Mouse (Mus musculus) liver, embryonic 14.5 days (tissue): Measurements from ENCODE around the gene Fmo2. TPM values are rescaled to one million over a fixed set of nuclear protein-coding genes. Genes with fewer than 3 reads are reported as not detected.

Experiments
- ATAC-seq: fragments of 200-750 bp; cut with Nextera tagmentation; 2 replicates; pipeline ENCODE4 v1.8.0; 2017; ENCODE audit warnings: moderate number of reproducible peaks, mild to moderate bottlenecking, moderate library complexity; ENCODE audit not compliant: insufficient read depth
- DNase-seq, 3 experiments: peaks; one replicate each; pipeline ENCODE4 v3.0.0-alpha.2; 2012 to 2013; ENCODE audit warnings: low read depth in 3 of 3, low spot score in 3 of 3
- H3K27ac ChIP-seq: fragments of 300-500 bp; sonication (generic); 2 replicates; pipeline ENCODE4 v1.5.1; 2014; ENCODE audit warnings: moderate library complexity, mild to moderate bottlenecking, control low read depth, inconsistent platforms
- H3K27me3 ChIP-seq: fragments of 300-500 bp; sonication (generic); 2 replicates; pipeline ENCODE4 v1.6.1; 2014; ENCODE audit warnings: mild to moderate bottlenecking, low read length, moderate library complexity; ENCODE audit not compliant: control insufficient read depth, insufficient read depth
- H3K36me3 ChIP-seq: fragments of 300-500 bp; sonication (generic); replicated peaks from 2 replicates; pipeline ENCODE4 v1.6.1; 2014; ENCODE audit warnings: low read depth; ENCODE audit not compliant: control insufficient read depth, insufficient read depth
- H3K4me1 ChIP-seq, 2 experiments: fragments of 200-500 bp in 1 of 2; fragments of 300-500 bp in 1 of 2; sonication (generic) in 1 of 2; replicated peaks; 2 replicates each; pipeline ENCODE4 v1.6.1; 2012 to 2014; ENCODE audit warnings: antibody characterized with exemption in 1 of 2, inconsistent platforms in 1 of 2, low read length in 1 of 2; ENCODE audit not compliant: control insufficient read depth in 2 of 2, insufficient read depth in 2 of 2
- H3K4me2 ChIP-seq: fragments of 300-500 bp; sonication (generic); 2 replicates; pipeline ENCODE4 v1.6.1; 2014; ENCODE audit warnings: low read depth, mild to moderate bottlenecking, control low read depth, moderate library complexity
- H3K4me3 ChIP-seq, 2 experiments: fragments of 200-500 bp in 1 of 2; fragments of 300-500 bp in 1 of 2; sonication (generic) in 1 of 2; 2 replicates each; pipeline ENCODE4 v1.5.1; 2012 to 2014; ENCODE audit warnings: low read depth in 2 of 2, low read length in 2 of 2, mild to moderate bottlenecking in 2 of 2, control low read depth in 1 of 2, inconsistent platforms in 1 of 2, moderate library complexity in 1 of 2; ENCODE audit not compliant: insufficient read depth in 1 of 2
- H3K9ac ChIP-seq: fragments of 300-500 bp; sonication (generic); replicated peaks from 2 replicates; pipeline ENCODE4 v1.6.1; 2014; ENCODE audit warnings: mild to moderate bottlenecking, control low read depth, moderate library complexity
- H3K9me3 ChIP-seq: fragments of 300-500 bp; sonication (generic); 2 replicates; pipeline ENCODE4 v1.6.1; 2016; ENCODE audit warnings: low read length, mixed read lengths; ENCODE audit not compliant: control insufficient read depth
- CTCF ChIP-seq: IDR thresholded peaks from 2 replicates; pipeline ENCODE4 v1.5.1; 2016; ENCODE audit warnings: antibody characterized with exemption, low read depth, control low read depth
- EP300 ChIP-seq: IDR thresholded peaks from 2 replicates; pipeline ENCODE4 v1.6.1; 2016; ENCODE audit warnings: antibody characterized with exemption, low read depth
- WGBS: fragments of 180-500 bp; shearing (Covaris S2); extraction: QIAGEN DNeasy Blood & Tissue Kit; methylation state at CpG from one replicate; pipeline ENCODE4 v1.1.7; 2014; ENCODE audit not compliant: insufficient replicate concordance; 5-methylcytosine and 5-hydroxymethylcytosine counted together
- polyA plus RNA-seq, 2 experiments: library from polyadenylated mRNA; depleted of rRNA in 1 of 2; stranded (reverse) in 1 of 2; unstranded in 1 of 2; fragments of >200 nt; fragmentation: Nextera tagmentation in 1 of 2; extraction: Ambion mirVana in 1 of 2; gene quantifications; 2 replicates each; pipeline versions ENCODE4 v1.2.1 to v1.2.3; 2012 to 2014

Gene Fmo2
- polyA plus RNA-seq, 2 experiments: 0.08 to 0.27 TPM

DNA sequence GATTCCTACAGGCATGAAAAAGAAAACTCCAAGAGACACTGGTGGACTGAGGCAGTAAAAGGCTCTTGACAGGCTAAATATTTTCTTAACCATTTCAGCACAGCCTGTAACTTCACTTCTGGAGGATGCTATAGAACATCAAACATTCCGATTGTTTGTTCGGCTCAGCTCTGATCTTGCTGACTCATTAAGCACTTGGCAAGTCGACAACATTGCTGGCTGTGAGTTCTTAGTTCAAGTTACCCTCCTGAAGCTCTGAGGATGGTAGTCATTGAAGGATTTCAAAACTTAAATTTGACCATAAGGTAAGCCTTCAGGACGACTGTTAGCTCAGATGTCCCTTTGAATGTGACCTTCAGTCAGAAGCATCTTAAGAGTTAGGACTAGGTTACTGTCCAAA lies 31.1 kb downstream of the Fmo2 start:
- 56% methylated on average over 4 of the region's 4 CpGs for WGBS
- DNase-seq: no peak

GRCm38 (mm10) chr1:162866280-162866681 lies 32.2 kb downstream of the Fmo2 start, which contains the start of gene Fmo1:
Fmo1 (minus strand) TSS chr1:162866610.
- Histone ChIP-seq H3K9ac (no peak within 1 kb of the TSS), H3K4me1 (peaks cover 0 to 7% of the 10 kb centered on the region in 2 experiments; a peak in 2 of 4 replicates), H3K36me3 (no peaks in the 10 kb centered on the region), H3K9me3 (no peaks in the 10 kb centered on the region), H3K27me3 (no peaks in the 10 kb centered on the region), H3K4me3 (no peak within 1 kb of the TSS), H3K27ac (no peak within 1 kb of the TSS), H3K4me2 (peak within 1 kb of the TSS; percentile 27)
- peak; percentile 59 for ATAC-seq
- peak in 1 of 3 experiments; percentile 19 for DNase-seq
- 11% methylated on average over 7 of the region's 7 CpGs for WGBS
- TF ChIP-seq CTCF (no peak), EP300 (peak; percentile 57; the same call in 1 of the 2 replicates)

More for the DNA sequence above, 31.1 kb downstream of the Fmo2 start:
- peaks cover 0 to 14% of the 10 kb centered on the region in 2 experiments; a peak in 2 of 4 replicates for H3K4me1 ChIP-seq
- no peaks in the 10 kb centered on the region for H3K9me3 ChIP-seq
- no peak overlapping the region for H3K4me3 ChIP-seq
- ATAC-seq: no peak
- H3K36me3 ChIP-seq: no peaks in the 10 kb centered on the region
- H3K4me2 ChIP-seq: no peak overlapping the region
- no peak overlapping the region for H3K9ac ChIP-seq
- no peak for TF ChIP-seq CTCF
- no peak for TF ChIP-seq EP300
- no peak overlapping the region for H3K27ac ChIP-seq
- H3K27me3 ChIP-seq: no peaks in the 10 kb centered on the region

DNA sequence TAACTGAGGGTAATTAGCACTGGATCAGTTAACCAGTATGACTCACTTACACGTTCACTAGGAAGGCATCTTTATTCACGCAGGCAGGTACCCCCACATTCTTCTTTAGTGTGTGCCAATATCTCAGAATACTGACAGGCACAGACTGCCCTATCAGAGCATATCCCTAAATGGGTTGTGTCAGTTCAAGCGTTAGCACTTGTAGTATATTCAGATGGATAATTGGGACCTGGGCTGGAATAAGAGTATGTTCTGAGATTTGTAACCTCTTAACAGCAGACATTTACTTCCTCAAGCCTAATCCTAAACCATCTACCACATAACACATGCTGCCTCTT lies 33.1 kb downstream of the Fmo2 start:
- Histone ChIP-seq H3K9ac (no peak overlapping the region), H3K4me3 (no peak overlapping the region)
- no peak for TF ChIP-seq EP300
- no peak for TF ChIP-seq CTCF

GRCm38 (mm10) chr1:162864816-162865492 lies 33.6 kb downstream of the Fmo2 start:
- WGBS: 62% methylated on average over 8 of the region's 8 CpGs
- ATAC-seq: no peak

More for the DNA sequence above, 33.1 kb downstream of the Fmo2 start:
- Histone ChIP-seq H3K4me1 (peaks cover 0 to 6% of the 10 kb centered on the region in 2 experiments; a peak in 2 of 4 replicates), H3K36me3 (no peaks in the 10 kb centered on the region), H3K27me3 (no peaks in the 10 kb centered on the region), H3K4me2 (peak overlapping the region; percentile 27), H3K27ac (no peak overlapping the region), H3K9me3 (no peaks in the 10 kb centered on the region)
- no peak for DNase-seq
- no peak for ATAC-seq
- WGBS: 36% methylated on average over 3 of the region's 3 CpGs

GRCm38 (mm10) chr1:162864279-162864678 lies 34.2 kb downstream of the Fmo2 start:
- Histone ChIP-seq H3K9ac (no peak overlapping the region), H3K27ac (no peak overlapping the region), H3K4me1 (peaks cover 0 to 6% of the 10 kb centered on the region in 2 experiments; a peak in 2 of 4 replicates), H3K9me3 (no peaks in the 10 kb centered on the region), H3K27me3 (no peaks in the 10 kb centered on the region), H3K36me3 (no peaks in the 10 kb centered on the region), H3K4me3 (no peak overlapping the region), H3K4me2 (no peak overlapping the region)
- 71% methylated on average over 5 of the region's 5 CpGs for WGBS
- ATAC-seq (no peak), DNase-seq (no peak)
- TF ChIP-seq EP300 (no peak), CTCF (no peak)

More at GRCm38 (mm10) chr1:162864816-162865492, 33.6 kb downstream of the Fmo2 start:
- H3K4me3 ChIP-seq: no peak overlapping the region
- H3K9me3 ChIP-seq: no peaks in the 10 kb centered on the region
- peaks cover 0 to 6% of the 10 kb centered on the region in 2 experiments; a peak in 2 of 4 replicates for H3K4me1 ChIP-seq
- no peaks in the 10 kb centered on the region for H3K36me3 ChIP-seq
- no peak for DNase-seq
- H3K4me2 ChIP-seq: peak overlapping the region; percentile 27
- H3K27ac ChIP-seq: no peak overlapping the region
- H3K27me3 ChIP-seq: no peaks in the 10 kb centered on the region
- TF ChIP-seq EP300 (no peak), CTCF (no peak)
- H3K9ac ChIP-seq: no peak overlapping the region
